Comparison of ENCODE assay signal across 11 mouse cellular contexts in the genomic region with DNA sequence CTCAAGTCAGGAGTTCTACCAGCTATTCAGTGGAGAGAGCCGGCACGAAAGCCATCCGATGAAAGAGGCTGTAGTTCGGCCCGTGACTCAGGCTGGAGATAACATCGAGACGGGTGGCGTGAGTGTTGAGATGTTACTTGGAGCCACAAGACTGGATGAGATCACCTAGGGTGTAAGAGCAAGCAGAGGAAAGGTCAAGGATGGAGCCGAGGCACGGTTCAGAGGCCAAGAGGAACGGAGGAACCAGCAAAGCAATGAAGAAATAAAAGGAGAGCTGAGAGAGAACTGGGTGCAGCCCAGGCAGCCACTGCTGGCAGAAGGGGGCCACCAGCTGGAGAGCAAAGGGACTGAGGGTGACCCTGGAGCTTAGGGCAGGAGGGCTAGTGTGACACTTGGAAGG. TPM values are rescaled to one million over a fixed set of nuclear protein-coding genes. Genes with fewer than 3 reads are reported as not detected.
DNase-seq lines count a peak whose midpoint lies in the region; ATAC-seq and TF ChIP-seq lines count a peak whose summit lies in the region.
"Had no signal": no experiment of that assay in that cellular context is flagged by ENCODE, and none has a peak within 500 bp of the region (broad histone marks: within the 10 kb centered on the region; RNA-seq: fewer than 3 reads in every experiment).

No protein-coding gene starts in this region.

- no peaks in the 10 kb centered on the region for H3K79me2 ChIP-seq in myocyte (ENCODE audit: control insufficient read depth, insufficient read depth)

- peak; percentile 36; the same call in 1 of the 2 replicates for TF ChIP-seq CTCF in bone marrow, adult 2 months (IDR thresholded peaks at IDR 0.05; ENCODE audit: control insufficient read depth, insufficient read depth, low read length)

- H3K9ac ChIP-seq in midbrain, embryonic 11.5 days (ENCODE audit: low read length) = no peak overlapping the region
- H3K9ac ChIP-seq: embryonic facial prominence, embryonic 15.5 days had no signal

- TF ChIP-seq POLR2A in bone marrow, adult 2 months (IDR thresholded peaks at IDR 0.05; ENCODE audit: borderline replicate concordance, control insufficient read depth, low read depth, low read length) = no peak
- no peak for TF ChIP-seq POLR2A in myocyte (IDR thresholded peaks at IDR 0.05; ENCODE audit: insufficient read length, low read depth)

- 73% methylated on average over 11 of the region's 11 CpGs for WGBS in midbrain, embryonic 11.5 days
- 81% methylated on average over 11 of the region's 11 CpGs for WGBS in midbrain, embryonic 10.5 days
- WGBS in bone marrow, adult 2 months = 67% methylated on average over 11 of the region's 11 CpGs

- peaks cover 17% of the 10 kb centered on the region for H3K4me1 ChIP-seq in midbrain, embryonic 11.5 days (ENCODE audit: control insufficient read depth, insufficient read depth, low read length)
- peaks cover 50% of the 10 kb centered on the region for H3K4me1 ChIP-seq in midbrain, embryonic 10.5 days
- no peaks in the 10 kb centered on the region; the same call in 1 of the 2 replicates for H3K4me1 ChIP-seq in bone marrow, adult 2 months (ENCODE audit: control insufficient read depth, insufficient read depth, low read length)

- no peak overlapping the region for H3K4me3 ChIP-seq in midbrain, embryonic 11.5 days (ENCODE audit: low read depth, low read length)
- no peak overlapping the region for H3K4me3 ChIP-seq in midbrain, embryonic 10.5 days
- H3K4me3 ChIP-seq in bone marrow, adult 2 months (replicated peaks; ENCODE audit: control insufficient read depth, low read depth, low read length) = no peak overlapping the region
- H3K4me3 ChIP-seq in myocyte = peak overlapping the region; percentile 2
- H3K4me3 ChIP-seq: embryonic facial prominence, embryonic 15.5 days had no signal

- no peaks in the 10 kb centered on the region for H3K9me3 ChIP-seq in midbrain, embryonic 11.5 days (ENCODE audit: control insufficient read depth, low read length)
- H3K9me3 ChIP-seq in midbrain, embryonic 10.5 days (replicated peaks) = no peaks in the 10 kb centered on the region
- H3K9me3 ChIP-seq: embryonic facial prominence, embryonic 15.5 days had no signal

- no peak overlapping the region for H3K4me2 ChIP-seq in midbrain, embryonic 11.5 days
- H3K4me2 ChIP-seq in myocyte (ENCODE audit: low read depth) = peak overlapping the region; percentile 61
- H3K4me2 ChIP-seq: embryonic facial prominence, embryonic 15.5 days had no signal

- H3K27ac ChIP-seq in midbrain, embryonic 11.5 days (ENCODE audit: low read depth, low read length) = no peak overlapping the region
- H3K27ac ChIP-seq in midbrain, embryonic 10.5 days (replicated peaks) = no peak overlapping the region
- H3K27ac ChIP-seq in bone marrow, adult 2 months (ENCODE audit: control insufficient read depth, insufficient read depth, low read depth, low read length, poor library complexity) = no peak overlapping the region
- H3K27ac ChIP-seq: embryonic facial prominence, embryonic 15.5 days had no signal

- no peak overlapping the region for H3ac ChIP-seq in myocyte (ENCODE audit: control insufficient read depth, insufficient read length)

- H3K27me3 ChIP-seq in midbrain, embryonic 11.5 days (ENCODE audit: control insufficient read depth, insufficient read depth, low read length) = no peaks in the 10 kb centered on the region; the same call in 1 of the 2 replicates
- peaks cover 36% of the 10 kb centered on the region for H3K27me3 ChIP-seq in midbrain, embryonic 10.5 days (ENCODE audit: low read depth, poor library complexity, severe bottlenecking)
- no peaks in the 10 kb centered on the region for H3K27me3 ChIP-seq in myocyte (ENCODE audit: control insufficient read depth, insufficient read depth, insufficient read length)
- H3K27me3 ChIP-seq: embryonic facial prominence, embryonic 15.5 days had no signal

- intact Hi-C loops in left cerebral cortex, postnatal 36 days (cut with DNase I) = no loop called here

- H3K36me3 ChIP-seq in midbrain, embryonic 11.5 days (ENCODE audit: control insufficient read depth, insufficient read depth, low read length) = no peaks in the 10 kb centered on the region
- H3K36me3 ChIP-seq in midbrain, embryonic 10.5 days = no peaks in the 10 kb centered on the region
- H3K36me3 ChIP-seq in myocyte (ENCODE audit: control insufficient read depth, insufficient read depth) = no peaks in the 10 kb centered on the region
- H3K36me3 ChIP-seq: embryonic facial prominence, embryonic 15.5 days had no signal

- DNase-seq in gastrocnemius, adult 18-20 months (ENCODE audit: low spot score) = peak; percentile 61
- no peak for DNase-seq in gastrocnemius, postnatal 4 days (ENCODE audit: low spot score in 2 of 2)
- peak; percentile 56 for DNase-seq in midbrain, embryonic 11.5 days (ENCODE audit: low spot score, missing footprints)
- no peak for DNase-seq in midbrain, embryonic 10.5 days (ENCODE audit: low spot score)
- no peak for DNase-seq in left cerebral cortex, postnatal 36 days (ENCODE audit: low spot score in 2 of 2)

- no peak for ATAC-seq in midbrain, embryonic 11.5 days (ENCODE audit: low FRiP score)
- no peak for ATAC-seq in erythroblast, adult 5-6 weeks (replicated peaks; ENCODE audit: low FRiP score, poor library complexity, severe bottlenecking)

TF ChIP-seq in myocyte, 11 proteins besides CTCF, POLR2A, EP300 and RAD21:
- TF ChIP-seq TCF12 (IDR thresholded peaks at IDR 0.05; ENCODE audit: insufficient read depth, poor library complexity, severe bottlenecking) = no peak
- TF ChIP-seq CEBPB (IDR thresholded peaks at IDR 0.05; ENCODE audit: insufficient read depth, poor library complexity, severe bottlenecking) = no peak
- no peak for TF ChIP-seq REST (IDR thresholded peaks at IDR 0.05; ENCODE audit: insufficient read depth, insufficient read length)
- TF ChIP-seq TCF3 (IDR thresholded peaks at IDR 0.05; ENCODE audit: insufficient read length, low read depth) = no peak

RNA-seq across cellular contexts. Expression of gene Itpk1, which starts 3.5 kb away (rescaled TPM):
- total RNA-seq in gastrocnemius, adult 18-20 months (2021) = 1 to 10 TPM; 6.5 to 7.4 TPM
- total RNA-seq in gastrocnemius, postnatal 4 days (2021) = 10 to 100 TPM; 10.0 to 10.1 TPM
- polyA plus RNA-seq in midbrain, embryonic 11.5 days (2014; fragmentation: Nextera tagmentation; extraction: Ambion mirVana) = 11.6 and 14.2 TPM in 2 replicates
- polyA plus RNA-seq in midbrain, embryonic 10.5 days (2016; fragmentation: Nextera tagmentation; extraction: Ambion mirVana) = 16.1 and 16.9 TPM in 2 replicates
- polyA plus RNA-seq in bone marrow, adult 2 months (2011; ENCODE audit: insufficient read depth, insufficient read length, low replicate concordance, missing spikeins) = 9.9 and 15.8 TPM in 2 replicates
- 4.9 TPM for polyA plus RNA-seq in myocyte (2012; fragmentation: generic; extraction: Trizol)
- total RNA-seq in erythroblast, adult 5-6 weeks (2015; ENCODE audit: low replicate concordance) = 1.2 and 3.3 TPM in 2 replicates
- 5.3 TPM in 2 replicates for total RNA-seq in erythroblast, adult 5-6 weeks (2017; ENCODE audit: low replicate concordance)
- total RNA-seq in left cerebral cortex, postnatal 36 days (2021) = 10 to 100 TPM; 57.6 to 66.4 TPM

RNA-seq across cellular contexts. Expression of gene Moap1, which starts 35.2 kb away (rescaled TPM):
- 1 to 10 TPM; 4.2 to 4.5 TPM for total RNA-seq in gastrocnemius, adult 18-20 months (2021)
- 1 to 10 TPM; 7.6 to 7.8 TPM for total RNA-seq in gastrocnemius, postnatal 4 days (2021)
- polyA plus RNA-seq in midbrain, embryonic 11.5 days (2014; fragmentation: Nextera tagmentation; extraction: Ambion mirVana) = 40.8 and 41.4 TPM in 2 replicates
- polyA plus RNA-seq in midbrain, embryonic 10.5 days (2016; fragmentation: Nextera tagmentation; extraction: Ambion mirVana) = 38.4 and 44.6 TPM in 2 replicates
- not detected in 2 replicates for polyA plus RNA-seq in bone marrow, adult 2 months (2011; ENCODE audit: insufficient read depth, insufficient read length, low replicate concordance, missing spikeins)
- 5.9 TPM for polyA plus RNA-seq in myocyte (2012; fragmentation: generic; extraction: Trizol)
- total RNA-seq in erythroblast, adult 5-6 weeks (2015; ENCODE audit: low replicate concordance) = 0.84 and 2.1 TPM in 2 replicates
- total RNA-seq in erythroblast, adult 5-6 weeks (2017; ENCODE audit: low replicate concordance) = 2.0 and 2.2 TPM in 2 replicates
- 10 to 100 TPM; 28.9 to 30.6 TPM for total RNA-seq in left cerebral cortex, postnatal 36 days (2021)

RNA-seq across cellular contexts. Expression of gene Tmem251, which starts 35.3 kb away (rescaled TPM):
- 1 to 10 TPM; 1.9 to 5.1 TPM for total RNA-seq in gastrocnemius, adult 18-20 months (2021)
- 1 to 10 TPM; 2.8 to 3.6 TPM for total RNA-seq in gastrocnemius, postnatal 4 days (2021)
- polyA plus RNA-seq in midbrain, embryonic 11.5 days (2014; fragmentation: Nextera tagmentation; extraction: Ambion mirVana) = 12.2 and 12.3 TPM in 2 replicates
- 13.2 and 14.0 TPM in 2 replicates for polyA plus RNA-seq in midbrain, embryonic 10.5 days (2016; fragmentation: Nextera tagmentation; extraction: Ambion mirVana)
- 3.5 and 7.1 TPM in 2 replicates for polyA plus RNA-seq in bone marrow, adult 2 months (2011; ENCODE audit: insufficient read depth, insufficient read length, low replicate concordance, missing spikeins)
- 2.9 TPM for polyA plus RNA-seq in myocyte (2012; fragmentation: generic; extraction: Trizol)
- 4.4 and 4.6 TPM in 2 replicates for total RNA-seq in erythroblast, adult 5-6 weeks (2015; ENCODE audit: low replicate concordance)
- 5.5 and 10.3 TPM in 2 replicates for total RNA-seq in erythroblast, adult 5-6 weeks (2017; ENCODE audit: low replicate concordance)
- total RNA-seq in left cerebral cortex, postnatal 36 days (2021) = 1 to 10 TPM; 5.4 TPM

RNA-seq across cellular contexts. Expression of gene Gm28051, which starts 49.3 kb away (rescaled TPM):
- total RNA-seq in gastrocnemius, adult 18-20 months (2021) = not detected
- total RNA-seq in gastrocnemius, postnatal 4 days (2021) = not detected
- not detected in 2 replicates for polyA plus RNA-seq in midbrain, embryonic 11.5 days (2014; fragmentation: Nextera tagmentation; extraction: Ambion mirVana)
- not detected in 2 replicates for polyA plus RNA-seq in midbrain, embryonic 10.5 days (2016; fragmentation: Nextera tagmentation; extraction: Ambion mirVana)
- not detected in 2 replicates for polyA plus RNA-seq in bone marrow, adult 2 months (2011; ENCODE audit: insufficient read depth, insufficient read length, low replicate concordance, missing spikeins)
- polyA plus RNA-seq in myocyte (2012; fragmentation: generic; extraction: Trizol) = 0.26 TPM
- total RNA-seq in erythroblast, adult 5-6 weeks (2015; ENCODE audit: low replicate concordance) = not detected in 2 replicates
- not detected in 2 replicates for total RNA-seq in erythroblast, adult 5-6 weeks (2017; ENCODE audit: low replicate concordance)
- total RNA-seq in left cerebral cortex, postnatal 36 days (2021) = not detected
- total RNA-seq: heart, adult 18-20 months; megakaryocyte progenitor cell, adult 5-6 weeks had no signal
- polyA plus RNA-seq: embryonic facial prominence, embryonic 15.5 days had no signal

RNA-seq across cellular contexts. Expression of gene Gon7, which starts 49.4 kb away (rescaled TPM):
- total RNA-seq in gastrocnemius, adult 18-20 months (2021) = 1 to 10 TPM; 8.2 to 9.7 TPM
- total RNA-seq in gastrocnemius, postnatal 4 days (2021) = 10 to 100 TPM in 1 of 2 experiments, 1 to 10 TPM in 1; 9.5 to 10.9 TPM
- polyA plus RNA-seq in midbrain, embryonic 11.5 days (2014; fragmentation: Nextera tagmentation; extraction: Ambion mirVana) = 47.7 and 52.6 TPM in 2 replicates
- polyA plus RNA-seq in midbrain, embryonic 10.5 days (2016; fragmentation: Nextera tagmentation; extraction: Ambion mirVana) = 50.3 and 52.7 TPM in 2 replicates
- polyA plus RNA-seq in bone marrow, adult 2 months (2011; ENCODE audit: insufficient read depth, insufficient read length, low replicate concordance, missing spikeins) = 7.2 and 11.1 TPM in 2 replicates
- polyA plus RNA-seq in myocyte (2012; fragmentation: generic; extraction: Trizol) = 9.7 TPM
- total RNA-seq in erythroblast, adult 5-6 weeks (2015; ENCODE audit: low replicate concordance) = 5.0 and 9.6 TPM in 2 replicates
- 2.5 and 13.1 TPM in 2 replicates for total RNA-seq in erythroblast, adult 5-6 weeks (2017; ENCODE audit: low replicate concordance)
- total RNA-seq in left cerebral cortex, postnatal 36 days (2021) = 10 to 100 TPM; 12.7 to 14.5 TPM

Comparison
In these comparisons a context has a peak if more than half of its experiments do, and no peak if none do; other contexts are left out.
1. DNase-seq: peak in gastrocnemius, adult 18-20 months (single experiment) and midbrain, embryonic 11.5 days (single experiment); none in gastrocnemius, postnatal 4 days (0 of 2), midbrain, embryonic 10.5 days (single experiment) and left cerebral cortex, postnatal 36 days (0 of 2).
2. RNA of gene Itpk1, which starts 3.5 kb away (total RNA-seq): 57.6 to 66.4 TPM in left cerebral cortex, postnatal 36 days; 10.0 to 10.1 TPM in gastrocnemius, postnatal 4 days, 6.5 to 7.4 TPM in gastrocnemius, adult 18-20 months and 1.2 to 5.3 TPM in erythroblast, adult 5-6 weeks; every median in the first group is over 4 times any median in the second.